Mouse (Mus musculus): ENCODE data around the gene Dnmt3a. TPM values are rescaled to one million over a fixed set of nuclear protein-coding genes. Genes with fewer than 3 reads are reported as not detected.

Gene Dnmt3a
- total RNA-seq, 2 experiments from 2014 or later: 80.5 to 83.4 TPM

- DNase-seq: no peak
- intact Hi-C loops (cut with DNase I): no loop called here
Observed at GRCm38 (mm10) chr12:3813138-3813537, 7.3 kb downstream of the Dnmt3a start.

DNA sequence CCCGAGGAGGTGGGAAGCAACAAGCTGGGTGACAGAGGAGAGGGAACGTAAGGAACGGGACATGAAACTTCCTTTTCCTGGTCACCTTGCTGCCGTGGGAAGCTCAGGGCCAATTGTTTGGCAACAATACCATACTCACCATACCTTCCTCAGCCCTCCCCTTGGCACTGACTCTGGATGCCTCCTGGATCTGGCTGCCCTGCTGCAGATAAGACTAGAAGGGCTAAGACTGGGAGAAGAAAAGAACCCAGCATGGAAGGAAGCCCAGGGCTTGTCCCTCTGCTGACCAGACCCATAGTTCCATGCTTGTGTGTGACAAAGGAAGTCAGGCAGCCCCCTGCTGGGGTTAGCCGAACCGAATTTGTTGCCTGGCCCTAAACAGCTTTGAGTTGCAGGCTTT is 9.6 kb downstream of the Dnmt3a start:
- no peak for DNase-seq
- intact Hi-C loops (cut with DNase I): no loop called here

DNA sequence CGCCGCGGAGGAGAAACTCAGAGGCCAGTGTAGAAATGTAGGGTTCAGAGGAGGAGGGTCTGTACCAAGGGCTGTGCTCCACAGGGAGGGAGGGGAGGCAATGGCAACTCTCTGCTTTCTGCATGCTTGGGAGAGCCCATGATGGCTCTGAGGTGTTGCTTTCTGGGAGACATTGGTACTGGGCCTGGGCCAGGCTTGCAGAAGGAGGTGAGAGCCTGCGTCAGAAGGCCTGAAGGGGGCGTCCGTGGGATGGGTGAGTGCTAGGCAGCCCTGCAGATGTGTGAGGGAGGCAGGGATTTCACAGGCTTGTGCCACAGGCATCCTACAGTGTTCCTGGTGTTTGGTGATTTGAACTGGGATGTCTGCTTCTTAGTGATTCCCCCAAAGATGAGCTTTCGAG is 11.2 kb downstream of the Dnmt3a start:
- no peak for DNase-seq
- intact Hi-C loops (cut with DNase I): no loop called here

DNA sequence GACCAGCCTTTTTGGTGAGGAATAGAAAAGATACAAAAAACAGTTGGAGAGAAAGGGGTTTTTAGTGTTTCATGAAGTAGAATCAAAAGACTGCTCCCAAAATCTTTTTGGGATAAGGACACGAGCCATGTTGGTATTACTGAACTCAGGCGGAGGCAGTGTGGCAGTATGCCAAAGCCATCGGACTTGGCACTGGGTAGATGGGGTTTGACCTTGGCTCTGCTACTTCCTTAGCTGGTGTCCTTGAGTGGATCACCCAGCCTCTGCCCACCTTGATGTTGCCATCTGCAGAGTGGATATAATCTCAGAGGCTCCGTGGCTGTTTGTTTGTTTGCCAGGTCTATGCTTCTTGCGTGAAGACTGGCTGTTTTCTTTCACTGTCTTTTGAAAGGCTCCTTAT is 11.8 kb downstream of the Dnmt3a start:
- no peak for DNase-seq
- intact Hi-C loops (cut with DNase I): no loop called here

DNA sequence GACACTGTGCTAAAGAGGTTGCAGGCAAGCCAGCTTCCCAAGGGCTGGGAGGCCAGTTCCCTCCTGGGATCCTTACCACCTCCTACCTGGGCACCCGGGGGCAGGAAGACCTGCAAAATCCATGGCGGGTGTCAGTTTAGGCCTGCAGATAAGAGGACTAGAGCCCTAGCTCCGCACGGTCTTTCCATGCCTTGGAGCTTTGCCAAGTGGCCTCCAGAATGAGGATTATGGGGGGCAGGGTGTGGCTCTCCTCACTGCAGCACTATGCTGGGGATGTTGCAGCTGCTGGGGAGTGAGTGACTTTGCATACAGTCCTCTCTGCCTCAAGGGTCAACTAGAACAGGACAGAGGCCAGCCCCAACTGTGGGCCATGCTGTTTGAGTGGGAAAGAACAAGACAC is 14.1 kb downstream of the Dnmt3a start:
- intact Hi-C loops (cut with DNase I): no loop called here
- no peak for DNase-seq

- no peak for DNase-seq
Observed at GRCm38 (mm10) chr12:3823408-3823807, 17.6 kb downstream of the Dnmt3a start.

DNA sequence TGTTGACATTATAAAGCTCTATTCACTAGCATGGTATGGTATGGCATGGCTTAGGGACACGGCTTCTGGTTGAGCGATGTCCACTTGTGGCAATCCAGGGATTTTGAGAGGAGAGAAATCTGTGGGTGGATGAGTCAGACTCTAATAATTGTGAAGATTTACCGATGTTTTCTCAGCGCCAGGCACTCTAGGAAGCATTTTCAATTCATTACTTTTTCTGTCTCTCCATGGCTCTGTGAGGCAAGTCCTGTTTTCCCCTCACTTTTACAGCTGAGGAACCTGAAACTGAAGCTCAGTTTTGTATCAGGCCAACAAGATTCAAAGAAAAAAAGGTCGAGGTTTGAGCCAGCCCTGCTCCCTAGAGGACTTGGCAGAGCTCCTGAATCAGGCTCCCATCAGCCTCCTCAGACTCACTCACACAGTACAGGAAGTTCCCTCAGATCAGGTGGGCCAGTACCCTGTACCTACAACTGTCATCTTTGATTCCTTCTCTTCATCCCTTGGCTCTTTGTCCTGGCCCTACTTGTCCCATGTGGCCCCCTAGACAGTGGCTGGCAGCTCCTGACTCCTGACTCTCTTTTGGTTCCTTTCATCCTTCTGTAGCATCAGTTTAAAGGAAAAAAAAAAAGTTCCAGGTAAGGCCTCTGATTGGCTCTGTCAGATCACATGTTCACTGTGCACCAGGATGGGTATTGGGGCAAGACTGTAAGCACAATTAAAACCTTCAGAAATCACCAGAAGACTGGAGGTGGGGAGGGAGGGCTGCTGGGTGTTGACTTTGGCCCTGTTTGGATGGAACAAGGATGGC is 19.3 kb downstream of the Dnmt3a start:
- DNase-seq: no peak
- intact Hi-C loops (cut with DNase I): no loop called here

More at GRCm38 (mm10) chr12:3823408-3823807, 17.6 kb downstream of the Dnmt3a start:
- intact Hi-C loops (cut with DNase I): no loop called here

DNA sequence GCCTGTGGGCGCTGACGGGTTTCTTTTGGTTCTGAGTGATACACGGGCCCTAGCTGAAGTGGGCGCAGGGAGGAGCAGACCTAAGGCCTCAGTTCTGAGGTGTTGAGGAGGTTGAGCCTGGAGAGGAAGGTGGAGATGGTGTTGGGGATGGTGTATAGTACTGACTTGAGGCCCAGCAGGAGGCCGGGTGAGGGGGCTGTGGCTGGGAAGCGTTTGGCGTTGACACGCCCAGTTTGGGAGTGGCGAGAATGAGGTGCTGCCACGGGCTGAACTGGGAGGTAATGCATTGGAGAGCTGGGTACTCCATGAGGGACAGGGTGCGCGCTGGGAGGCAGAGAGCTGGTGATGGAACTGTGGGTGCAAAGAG is 19.9 kb downstream of the Dnmt3a start:
- intact Hi-C loops (cut with DNase I): no loop called here
- no peak for DNase-seq

DNA sequence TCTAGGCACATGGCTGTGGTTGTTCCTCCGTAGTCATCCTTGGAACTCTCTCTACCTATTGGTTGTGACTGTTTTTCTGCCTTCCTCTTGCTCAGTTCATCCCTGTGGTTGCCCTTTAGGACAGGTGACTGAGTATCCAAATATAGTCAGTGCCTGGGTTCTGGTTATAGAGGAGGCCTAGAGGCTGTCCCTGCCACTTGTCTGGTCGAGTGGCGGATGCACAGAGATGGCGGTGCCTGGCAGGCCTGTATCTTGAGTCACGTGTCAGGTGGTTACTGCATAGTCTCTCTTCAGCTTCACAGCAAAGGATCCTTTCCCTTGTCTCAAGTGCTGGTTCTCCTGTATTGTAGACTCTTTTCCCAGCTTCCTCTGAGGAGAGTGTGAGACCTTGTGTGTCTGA is 22.0 kb downstream of the Dnmt3a start:
- DNase-seq: no peak
- intact Hi-C loops (cut with DNase I): no loop called here

GRCm38 (mm10) chr12:3833059-3833760 is 27.4 kb downstream of the Dnmt3a start:
- intact Hi-C loops (cut with DNase I): loop anchor here (2.0 kb wide), 1 partner anchor 22 kb away; no protein-coding TSS in a partner anchor

DNA sequence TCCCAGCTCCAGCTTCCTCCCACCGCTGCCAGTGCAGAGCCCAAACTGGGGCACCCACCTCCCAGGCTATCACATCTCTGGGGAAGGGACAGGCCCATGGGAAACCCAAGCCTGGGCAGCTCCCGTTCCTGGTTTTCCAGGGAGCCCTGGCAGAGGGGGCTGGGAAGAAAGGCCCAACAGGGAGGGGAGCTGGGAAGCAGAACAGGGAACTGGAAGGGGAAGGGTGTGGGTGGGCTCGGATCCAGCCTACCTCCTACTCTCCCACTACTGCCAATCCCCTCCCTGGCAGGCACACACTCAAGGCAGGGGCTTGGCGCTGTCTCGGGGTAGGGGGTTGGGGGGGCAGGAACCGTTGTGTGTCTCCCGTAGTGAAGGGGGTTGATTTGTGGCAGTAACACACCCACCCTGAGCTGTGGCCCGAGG is 28.1 kb downstream of the Dnmt3a start:
- DNase-seq: peak; percentile 61 to 67
- intact Hi-C loops (cut with DNase I): loop anchor here (2.0 kb wide), 1 partner anchor 23 kb away; no protein-coding TSS in a partner anchor

More at GRCm38 (mm10) chr12:3833059-3833760, 27.4 kb downstream of the Dnmt3a start:
- DNase-seq: no peak

DNA sequence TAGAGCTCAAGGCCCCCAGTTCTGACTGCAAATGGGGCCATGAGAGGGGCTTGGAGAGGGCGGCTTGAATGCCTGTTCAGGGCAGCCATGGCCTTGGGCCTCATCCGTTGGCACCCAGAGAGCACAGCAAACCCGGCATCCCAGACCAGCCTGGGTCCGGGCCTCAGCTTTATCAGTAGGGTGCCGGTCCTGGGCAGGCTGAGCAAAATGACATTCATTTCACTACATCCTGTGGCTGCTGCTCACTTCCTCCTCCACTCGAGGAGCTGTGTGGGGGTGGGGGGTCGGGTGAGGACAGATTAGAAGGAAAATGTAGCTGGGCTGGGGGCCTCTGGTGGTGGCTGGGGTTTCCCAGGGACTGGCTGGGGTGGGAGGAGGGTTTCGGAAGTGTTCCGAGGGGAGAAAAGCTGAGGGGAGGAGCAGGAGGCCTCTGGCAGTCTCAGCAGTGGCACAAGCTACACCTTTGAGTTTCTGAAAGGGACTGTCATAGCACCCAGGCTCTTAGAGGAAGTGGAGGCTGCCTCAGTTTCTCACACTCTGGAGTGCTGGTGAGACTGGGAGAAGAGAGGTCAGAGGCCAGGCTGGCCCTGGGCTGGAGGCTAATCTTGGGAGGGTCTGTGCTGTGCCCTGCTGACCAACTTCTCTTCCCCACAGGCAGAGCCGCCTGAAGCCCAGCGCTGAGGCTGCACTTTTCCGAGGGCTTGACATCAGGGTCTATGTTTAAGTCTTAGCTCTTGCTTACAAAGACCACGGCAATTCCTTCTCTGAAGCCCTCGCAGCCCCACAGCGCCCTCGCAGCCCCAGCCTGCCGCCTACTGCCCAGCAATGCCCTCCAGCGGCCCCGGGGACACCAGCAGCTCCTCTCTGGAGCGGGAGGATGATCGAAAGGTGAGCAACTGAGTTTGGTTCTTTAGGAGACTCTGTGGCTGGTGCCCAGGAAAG is 28.8 kb downstream of the Dnmt3a start:
- DNase-seq: no peak
- intact Hi-C loops (cut with DNase I): no loop called here

- intact Hi-C loops (cut with DNase I): no loop called here
- DNase-seq: no peak
Observed at GRCm38 (mm10) chr12:3835576-3835975, 29.8 kb downstream of the Dnmt3a start.

DNA sequence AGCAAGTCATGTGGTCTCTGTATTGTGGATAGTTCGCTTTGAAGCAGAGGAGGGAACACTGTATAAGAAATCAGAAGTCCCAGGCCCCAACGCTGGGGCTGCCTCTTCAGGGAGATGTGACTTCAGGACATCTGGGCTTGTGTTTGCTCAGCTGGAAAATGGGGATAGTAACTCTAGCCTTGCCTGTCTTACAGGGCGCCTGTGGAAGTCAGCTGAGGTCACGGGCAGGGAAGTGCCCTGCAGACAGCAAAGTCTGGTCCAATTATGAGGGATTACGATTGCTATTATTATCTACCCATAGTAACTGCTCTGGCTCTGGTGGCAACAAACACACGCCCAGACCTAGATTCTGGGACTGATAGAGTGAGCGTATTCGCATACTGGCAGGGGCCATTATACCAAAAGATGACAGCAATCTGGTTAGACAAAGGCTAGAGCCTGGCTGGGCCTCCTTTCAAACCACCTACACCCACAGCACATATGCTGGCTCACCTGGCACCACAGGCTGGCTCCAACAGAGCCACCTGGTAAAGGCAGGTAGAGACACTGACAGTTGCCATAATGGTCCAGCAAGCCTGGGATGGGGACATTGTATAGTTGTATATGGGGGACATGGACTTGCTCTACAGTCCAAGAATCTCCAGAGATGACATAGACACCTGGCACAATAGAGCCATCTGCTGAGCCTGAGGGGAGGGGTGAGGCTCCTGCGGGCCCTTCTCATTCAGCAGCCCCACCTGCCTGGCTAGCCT is 31.4 kb downstream of the Dnmt3a start:
- intact Hi-C loops (cut with DNase I): no loop called here
- DNase-seq: no peak

DNA sequence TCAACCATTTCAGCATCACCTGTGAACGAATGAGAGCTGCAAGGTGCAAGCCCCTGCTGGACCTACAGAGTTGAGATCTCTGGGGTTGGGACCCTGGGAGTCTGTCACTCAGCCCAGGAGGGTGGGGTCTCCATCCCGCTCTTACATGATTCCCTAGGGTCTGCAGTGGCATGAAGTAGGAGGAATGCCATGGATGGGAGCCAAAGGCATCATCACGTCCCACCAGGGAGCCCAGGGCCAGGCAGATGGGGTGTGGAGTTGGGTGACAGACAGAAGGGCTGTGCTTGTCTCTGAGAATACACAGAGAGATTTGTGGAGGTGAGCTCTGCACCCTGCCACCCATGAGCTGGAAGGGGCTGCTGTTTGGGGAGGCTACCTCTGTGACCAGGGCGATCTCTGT is 32.2 kb downstream of the Dnmt3a start:
- intact Hi-C loops (cut with DNase I): no loop called here

GRCm38 (mm10) chr12:3839662-3840061 is 33.9 kb downstream of the Dnmt3a start:
- no peak for DNase-seq
- intact Hi-C loops (cut with DNase I): no loop called here

More for the DNA sequence above, 32.2 kb downstream of the Dnmt3a start:
- no peak for DNase-seq

- no peak for DNase-seq
- intact Hi-C loops (cut with DNase I): no loop called here
Observed at GRCm38 (mm10) chr12:3841121-3841520, 35.3 kb downstream of the Dnmt3a start.

GRCm38 (mm10) chr12:3842843-3843242 is 37.0 kb downstream of the Dnmt3a start:
- intact Hi-C loops (cut with DNase I): no loop called here
- no peak for DNase-seq

DNA sequence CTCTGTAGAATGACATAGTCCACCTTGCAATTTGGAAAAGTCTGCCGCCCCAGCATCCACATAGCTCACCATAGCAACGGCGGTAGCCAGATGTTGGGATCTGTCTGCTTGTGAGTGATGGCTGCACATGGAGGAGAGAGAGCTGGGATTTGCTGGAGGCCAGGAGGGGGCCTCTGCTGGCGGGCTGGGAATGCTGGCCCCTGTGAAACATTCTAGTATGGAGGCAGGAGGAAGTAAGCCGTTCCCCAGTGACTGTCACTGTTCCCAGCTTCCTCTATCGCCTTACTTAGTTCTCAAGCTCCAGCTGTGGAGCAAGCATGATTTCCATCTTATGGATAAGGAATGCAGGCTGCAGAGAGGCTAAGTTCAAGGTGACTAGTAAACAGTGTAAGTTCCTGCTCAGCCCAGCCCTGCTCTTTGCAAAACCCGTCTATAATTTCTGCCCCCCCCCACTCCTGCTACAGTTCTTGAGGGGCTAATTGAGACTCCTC is 37.6 kb downstream of the Dnmt3a start:
- no peak for DNase-seq
- intact Hi-C loops (cut with DNase I): no loop called here

GRCm38 (mm10) chr12:3843918-3844317 is 38.1 kb downstream of the Dnmt3a start:
- intact Hi-C loops (cut with DNase I): no loop called here

More at GRCm38 (mm10) chr12:3843918-3844317, 38.1 kb downstream of the Dnmt3a start:
- DNase-seq: no peak
